Mouse (Mus musculus): ENCODE measurements around the gene Etfb. TPM values are rescaled to one million over a fixed set of nuclear protein-coding genes. Genes with fewer than 3 reads are reported as not detected.

Gene Etfb
- polyA plus RNA-seq, 1 experiment: 2,383 TPM

Other genes with a start within 250 kb of the Etfb start
- 5.9 and 13.6 TPM in 2 replicates for gene Zfp715, start 130.8 kb upstream of the Etfb start, polyA plus RNA-seq (2012; ENCODE audit: insufficient read depth, insufficient read length, missing spikeins)
- gene Siglecf, start 92.7 kb upstream of the Etfb start, polyA plus RNA-seq (2012; ENCODE audit: insufficient read depth, insufficient read length, missing spikeins): not detected in 2 replicates
- gene Siglecg, start 35.9 kb upstream of the Etfb start, polyA plus RNA-seq (2012; ENCODE audit: insufficient read depth, insufficient read length, missing spikeins): not detected in 2 replicates
- not detected in 2 replicates for gene Lim2, start 16.4 kb upstream of the Etfb start, polyA plus RNA-seq (2012; ENCODE audit: insufficient read depth, insufficient read length, missing spikeins)
- gene Nkg7, start 7.0 kb upstream of the Etfb start, polyA plus RNA-seq (2012; ENCODE audit: insufficient read depth, insufficient read length, missing spikeins): 2.2 TPM in 1 of 2 replicates, not detected in the other
- not detected in 2 replicates for gene Cldnd2, start 3.3 kb upstream of the Etfb start, polyA plus RNA-seq (2012; ENCODE audit: insufficient read depth, insufficient read length, missing spikeins)
- not detected in 2 replicates for gene Gm45233, start within 50 bp of the Etfb start, polyA plus RNA-seq (2012; ENCODE audit: insufficient read depth, insufficient read length, missing spikeins)
- gene Vsig10l, start 19.1 kb downstream of the Etfb start, polyA plus RNA-seq (2012; ENCODE audit: insufficient read depth, insufficient read length, missing spikeins): 1.9 and 3.5 TPM in 2 replicates
- gene Iglon5, start 46.0 kb downstream of the Etfb start, polyA plus RNA-seq (2012; ENCODE audit: insufficient read depth, insufficient read length, missing spikeins): 0.48 and 0.58 TPM in 2 replicates
- gene 4931406B18Rik, start 61.9 kb downstream of the Etfb start, polyA plus RNA-seq (2012; ENCODE audit: insufficient read depth, insufficient read length, missing spikeins): not detected in 2 replicates
- 1.4 and 5.5 TPM in 2 replicates for gene Cd33, start 100.3 kb downstream of the Etfb start, polyA plus RNA-seq (2012; ENCODE audit: insufficient read depth, insufficient read length, missing spikeins)
- gene Zfp658, start 118.2 kb downstream of the Etfb start, polyA plus RNA-seq (2012; ENCODE audit: insufficient read depth, insufficient read length, missing spikeins): 0.79 and 0.88 TPM in 2 replicates
- 2.9 and 4.4 TPM in 2 replicates for gene Zfp719, start 135.5 kb downstream of the Etfb start, polyA plus RNA-seq (2012; ENCODE audit: insufficient read depth, insufficient read length, missing spikeins)
- gene Zfp819, start 163.1 kb downstream of the Etfb start, polyA plus RNA-seq (2012; ENCODE audit: insufficient read depth, insufficient read length, missing spikeins): not detected in 2 replicates
- not detected in 2 replicates for gene Ceacam18, start 190.6 kb downstream of the Etfb start, polyA plus RNA-seq (2012; ENCODE audit: insufficient read depth, insufficient read length, missing spikeins)
- 1.3 and 2.7 TPM in 2 replicates for gene Siglece, start 216.1 kb downstream of the Etfb start, polyA plus RNA-seq (2012; ENCODE audit: insufficient read depth, insufficient read length, missing spikeins)
- gene Ctu1, start 227.9 kb downstream of the Etfb start, polyA plus RNA-seq (2012; ENCODE audit: insufficient read depth, insufficient read length, missing spikeins): 1.7 and 2.5 TPM in 2 replicates
- gene Klk14, start 246.3 kb downstream of the Etfb start, polyA plus RNA-seq (2012; ENCODE audit: insufficient read depth, insufficient read length, missing spikeins): not detected in 2 replicates

All from brown adipose tissue, adult 24 weeks (tissue).